Mouse (Mus musculus): ENCODE measurements around the gene Gm45015.
"Not testable (repeated sequence)": the region's sequence is repeated elsewhere in the genome, so short reads cannot be mapped to it uniquely, and the experiment has no call there.

The Gm45015 gene

DNA sequence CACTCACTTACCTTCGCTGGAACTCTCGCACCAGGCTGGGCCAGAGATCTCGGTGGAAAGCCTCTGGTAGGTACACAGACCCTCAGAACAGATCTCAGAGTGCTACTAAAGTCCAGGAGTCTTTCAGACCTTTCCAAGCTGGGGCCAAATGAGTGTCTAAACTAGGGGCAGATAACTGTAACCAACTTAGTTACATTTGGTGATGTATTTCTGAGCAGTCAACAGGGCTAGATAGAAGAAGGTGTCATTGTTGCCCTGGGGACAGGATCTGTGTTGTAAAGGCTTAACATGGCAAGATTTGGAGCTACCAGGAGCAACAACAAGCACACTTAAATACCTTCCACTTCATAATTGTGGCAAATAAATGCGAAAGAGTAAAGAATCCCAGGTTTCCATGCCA is at the start of gene Gm45015:
TSS of gene Gm45015 (minus strand) at position 101 of the 400 bp plus-strand sequence.
- no peak for DNase-seq

DNA sequence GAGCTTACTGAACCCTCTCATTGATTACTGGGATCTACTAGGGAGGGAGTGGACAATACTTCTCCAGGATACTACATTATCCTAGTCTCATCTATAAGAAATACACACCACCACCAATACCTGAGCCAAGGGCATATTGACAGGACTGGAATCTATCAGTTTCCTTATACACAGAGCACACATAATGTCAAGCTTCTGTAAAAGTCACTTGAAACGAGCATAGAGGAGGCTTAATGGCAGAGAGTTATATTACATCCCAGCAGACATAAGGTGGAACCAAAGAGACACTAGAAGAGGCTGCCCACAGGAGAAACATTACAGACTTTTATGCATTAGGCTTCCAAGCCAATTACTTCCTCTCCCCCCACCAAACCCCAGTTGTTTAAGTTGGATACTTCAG is 48.3 kb upstream of the Gm45015 start:
- no peak for DNase-seq

GRCm38 (mm10) chrX:73384419-73384818 is 47.8 kb upstream of the Gm45015 start:
- DNase-seq: no peak

GRCm38 (mm10) chrX:73363291-73363690 is 26.7 kb upstream of the Gm45015 start:
- no peak for DNase-seq

- no peak for DNase-seq
Measured at GRCm38 (mm10) chrX:73356719-73357118, 20.1 kb upstream of the Gm45015 start.

DNA sequence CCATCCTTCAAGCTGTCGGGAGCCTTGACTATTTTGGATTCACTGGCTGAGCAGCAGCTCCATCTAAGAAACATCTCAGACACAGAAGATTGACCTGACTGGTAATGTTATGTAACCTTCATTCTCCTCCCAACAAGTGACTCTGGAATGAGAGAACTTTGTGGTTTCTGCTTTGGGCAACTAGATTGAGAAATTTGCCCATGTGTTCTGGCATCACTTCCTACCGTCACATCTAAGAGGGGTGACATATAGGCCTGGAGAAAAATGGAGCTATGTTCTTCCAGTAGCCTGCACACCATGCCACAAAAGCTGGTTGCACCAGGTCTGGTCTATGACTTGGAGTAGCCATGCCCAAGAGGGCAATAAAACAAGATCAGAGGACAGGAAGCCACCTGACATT is 19.5 kb upstream of the Gm45015 start:
- DNase-seq: no peak

DNA sequence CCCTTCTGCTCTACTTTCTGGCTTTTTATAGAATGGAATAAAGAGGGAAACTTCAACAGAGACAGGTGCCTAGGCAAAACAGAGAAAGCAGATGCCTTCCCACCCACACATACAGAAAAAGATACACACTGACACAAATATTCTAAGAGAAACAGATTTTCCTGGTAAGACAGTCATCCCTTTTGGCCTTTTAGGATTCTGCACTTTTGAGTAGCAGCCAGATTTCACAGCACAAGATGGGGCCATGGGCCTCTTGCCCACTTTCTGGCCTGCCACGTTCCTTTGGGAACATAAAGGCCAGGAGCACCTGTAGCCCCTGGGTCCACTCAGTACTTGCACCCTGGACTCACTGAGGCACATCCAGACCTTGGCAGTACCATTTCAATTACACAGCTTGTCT is 7.7 kb upstream of the Gm45015 start:
- DNase-seq: peak in 1 of 2 experiments; percentile 1

DNA sequence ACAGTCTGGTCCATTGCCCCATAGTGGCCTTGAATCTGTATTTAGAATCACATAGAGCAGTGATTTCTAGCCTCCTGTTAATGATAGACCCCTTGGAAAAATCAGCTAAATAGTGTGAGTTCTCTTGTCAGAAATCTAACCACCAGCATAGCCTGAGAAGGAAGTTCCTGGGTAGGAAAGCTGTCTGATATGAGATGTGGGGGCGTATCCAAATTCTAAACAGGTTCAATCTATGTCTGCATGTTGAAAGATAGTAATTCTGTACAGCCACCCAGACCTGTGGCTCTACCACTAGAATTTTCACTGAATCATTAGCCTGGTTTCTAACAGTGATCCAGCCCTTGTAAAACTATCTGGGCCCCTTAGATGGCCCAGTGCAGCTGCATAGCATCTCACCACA is 7.2 kb upstream of the Gm45015 start:
- DNase-seq: no peak

DNA sequence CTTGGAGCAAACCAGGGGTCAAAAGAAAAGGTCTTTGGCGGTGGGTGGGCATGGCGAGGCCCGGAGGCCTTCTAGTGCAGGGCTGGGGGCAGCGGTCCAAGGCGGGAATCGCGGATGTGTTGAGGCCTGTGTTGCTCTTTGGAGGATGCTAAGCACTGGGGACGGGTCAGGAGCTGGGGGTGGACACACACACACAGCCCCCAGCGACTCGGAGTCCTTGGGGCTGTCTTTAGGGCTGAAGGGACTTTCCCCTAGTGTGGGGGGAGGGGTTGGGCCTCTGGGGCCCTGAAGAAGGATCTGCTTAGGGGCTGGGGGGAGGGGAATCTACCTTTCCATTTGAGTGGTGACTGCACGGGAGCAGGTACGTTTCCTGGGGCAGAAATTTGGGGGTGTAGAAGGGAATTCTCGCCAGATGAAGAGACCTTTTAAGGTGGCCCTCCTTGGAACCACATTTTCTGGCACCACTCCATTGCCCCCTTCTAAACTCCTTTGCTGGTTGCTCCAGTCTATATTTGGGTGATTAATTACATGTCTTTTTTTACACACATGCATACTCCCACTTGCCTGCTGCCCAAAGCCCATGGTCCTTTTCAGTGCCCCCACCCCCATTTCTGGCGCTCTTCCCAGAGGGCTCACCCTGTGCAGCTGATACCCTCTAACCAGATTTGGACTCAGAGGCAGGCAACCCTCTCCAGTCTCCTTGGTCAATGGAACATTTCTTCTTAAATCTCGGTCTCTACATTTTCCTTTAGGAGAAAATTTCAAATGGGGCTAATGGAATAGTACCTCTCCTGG is 6.5 kb upstream of the Gm45015 start:
- DNase-seq: peak; percentile 2 to 32

- DNase-seq: peak; percentile 74 to 84
Measured at GRCm38 (mm10) chrX:73342483-73342895, 5.8 kb upstream of the Gm45015 start, which contains the start of gene Zfp275. Gene Zfp275, plus strand, starts transcription at chrX:73342621.

GRCm38 (mm10) chrX:73342068-73342467 is 5.4 kb upstream of the Gm45015 start:
- DNase-seq: peak in 1 of 2 experiments; percentile 1

- DNase-seq: no peak
Measured at GRCm38 (mm10) chrX:73341473-73341872, 4.8 kb upstream of the Gm45015 start.

- DNase-seq: no peak
Measured at GRCm38 (mm10) chrX:73333548-73333947, 3.1 kb downstream of the Gm45015 start.

DNA sequence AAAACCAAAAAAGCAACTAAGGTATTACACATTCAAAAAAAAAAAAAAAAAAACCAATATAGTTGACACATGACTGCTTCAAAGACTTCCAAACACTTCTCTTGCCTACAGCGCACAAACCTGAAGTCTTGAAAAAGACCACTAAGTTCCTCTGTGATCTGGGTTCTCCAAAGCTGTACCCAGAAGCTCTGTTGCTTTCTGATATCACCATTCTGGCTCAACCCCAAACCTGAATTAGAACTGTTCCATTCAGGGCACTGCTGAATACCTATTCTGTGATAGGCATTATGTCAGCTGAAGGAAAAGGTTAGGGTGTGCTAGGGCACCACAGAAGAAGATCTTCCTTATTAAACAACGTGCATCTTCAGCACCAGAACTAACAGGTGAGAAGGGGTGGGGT is 9.4 kb downstream of the Gm45015 start:
- DNase-seq: no peak

GRCm38 (mm10) chrX:73321029-73321428 is 15.6 kb downstream of the Gm45015 start:
- DNase-seq: no peak

DNA sequence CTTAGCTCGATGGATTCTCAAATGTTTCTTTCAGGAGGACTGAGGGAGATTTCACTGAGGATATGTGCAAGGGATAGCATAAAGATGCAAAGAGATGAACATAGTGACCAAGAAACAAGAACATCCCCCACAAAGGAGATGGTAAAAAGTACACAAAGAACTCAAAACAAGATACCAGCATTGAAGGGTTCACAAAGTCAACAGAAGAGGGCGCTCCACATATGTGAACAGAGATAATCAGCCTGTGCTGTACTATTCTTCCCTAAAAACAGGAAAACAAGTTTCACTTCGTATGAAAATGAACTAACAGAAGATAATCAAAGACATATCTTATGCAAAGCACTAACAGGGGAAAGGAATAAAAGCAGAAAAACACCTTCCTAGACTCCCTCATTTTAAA is 24.1 kb downstream of the Gm45015 start:
- peak; percentile 17 to 58 for DNase-seq

DNA sequence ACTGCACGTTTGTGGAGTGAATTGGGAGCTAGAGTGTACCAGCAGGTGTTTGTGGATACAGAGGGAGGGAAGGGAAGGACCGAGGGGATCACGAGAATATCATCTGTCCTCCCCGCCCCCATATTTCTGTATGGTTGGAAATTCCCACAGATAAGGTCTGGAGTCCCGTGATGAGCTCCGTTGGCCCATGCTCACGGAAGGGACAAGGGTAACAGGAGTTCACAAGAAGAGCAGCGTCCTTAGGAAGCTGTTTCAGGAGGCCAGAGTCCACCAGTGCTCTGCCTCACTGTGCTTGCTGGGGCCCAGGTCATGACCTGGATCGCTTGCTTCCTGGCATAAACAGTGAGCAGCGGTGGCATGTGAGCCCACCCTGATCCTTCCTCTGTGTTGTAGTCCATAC is 40.9 kb downstream of the Gm45015 start:
- peak; percentile 33 to 62 for DNase-seq

DNA sequence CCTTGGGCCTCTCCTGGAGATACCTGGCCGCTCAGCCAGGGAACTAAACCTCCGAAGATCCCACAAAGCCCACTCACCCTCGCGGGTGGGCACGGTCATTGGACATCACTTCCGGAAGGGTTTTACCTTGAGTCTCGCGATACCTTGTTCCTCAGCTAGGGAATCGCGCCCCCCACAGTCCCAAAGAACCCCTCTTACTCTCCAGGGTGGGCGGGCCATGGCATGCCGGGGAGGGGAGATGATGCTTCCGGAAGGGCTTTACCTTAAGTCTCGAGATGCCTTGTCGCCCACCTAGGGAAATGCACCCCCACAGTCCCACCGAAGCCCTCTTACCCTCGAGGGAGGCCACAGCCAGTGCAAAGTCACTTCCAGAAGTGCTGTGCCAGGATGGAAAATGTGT is 43.8 kb downstream of the Gm45015 start, which contains the start of the genes Xlr5a and Xlr5c:
TSS of gene Xlr5a (minus strand) at position 101 of the 400 bp plus-strand sequence.
TSS of gene Xlr5c (minus strand) at position 101 of the 400 bp plus-strand sequence.
- DNase-seq: not testable (repeated sequence)
